Mouse (Mus musculus): ENCODE data around the gene Mc3r.

The Mc3r gene

GRCm38 (mm10) chr2:172256418-172256817, 8.1 kb downstream of the Mc3r start:
- DNase-seq (ENCODE audit: low read depth), result no peak

- DNase-seq (ENCODE audit: low read depth), result no peak
Observed at GRCm38 (mm10) chr2:172256956-172257355, 8.7 kb downstream of the Mc3r start.

GRCm38 (mm10) chr2:172257471-172258065, 9.3 kb downstream of the Mc3r start:
- DNase-seq (ENCODE audit: low read depth), result no peak

- DNase-seq (ENCODE audit: low read depth), result no peak
Observed at GRCm38 (mm10) chr2:172260064-172260463, 11.8 kb downstream of the Mc3r start.

- DNase-seq (ENCODE audit: low read depth), result no peak
Observed at GRCm38 (mm10) chr2:172261441-172261840, 13.1 kb downstream of the Mc3r start.

GRCm38 (mm10) chr2:172263216-172263615, 14.9 kb downstream of the Mc3r start:
- DNase-seq (ENCODE audit: low read depth), result no peak

- DNase-seq (ENCODE audit: low read depth), result no peak
Observed at GRCm38 (mm10) chr2:172269907-172270306, 21.6 kb downstream of the Mc3r start.

- no peak for DNase-seq (ENCODE audit: low read depth)
Observed at GRCm38 (mm10) chr2:172270485-172270944, 22.2 kb downstream of the Mc3r start.

- no peak for DNase-seq (ENCODE audit: low read depth)
Observed at GRCm38 (mm10) chr2:172270974-172271697, 22.8 kb downstream of the Mc3r start.

- no peak for DNase-seq (ENCODE audit: low read depth)
Observed at GRCm38 (mm10) chr2:172274662-172275061, 26.4 kb downstream of the Mc3r start.

GRCm38 (mm10) chr2:172276155-172276554, 27.9 kb downstream of the Mc3r start:
- no peak for DNase-seq (ENCODE audit: low read depth)

GRCm38 (mm10) chr2:172278979-172279378, 30.7 kb downstream of the Mc3r start:
- no peak for DNase-seq (ENCODE audit: low read depth)

GRCm38 (mm10) chr2:172282071-172282710, 33.9 kb downstream of the Mc3r start:
- no peak for DNase-seq (ENCODE audit: low read depth)

- DNase-seq (ENCODE audit: low read depth), result no peak
Observed at GRCm38 (mm10) chr2:172287715-172288114, 39.4 kb downstream of the Mc3r start.

- no peak for DNase-seq (ENCODE audit: low read depth)
Observed at GRCm38 (mm10) chr2:172288965-172289364, 40.7 kb downstream of the Mc3r start.

- no peak for DNase-seq (ENCODE audit: low read depth)
Observed at GRCm38 (mm10) chr2:172289632-172290031, 41.3 kb downstream of the Mc3r start.

GRCm38 (mm10) chr2:172290474-172290873, 42.2 kb downstream of the Mc3r start:
- DNase-seq (ENCODE audit: low read depth), result no peak

- no peak for DNase-seq (ENCODE audit: low read depth)
Observed at GRCm38 (mm10) chr2:172291025-172291424, 42.7 kb downstream of the Mc3r start.

- DNase-seq (ENCODE audit: low read depth), result no peak
Observed at GRCm38 (mm10) chr2:172291755-172292524, 43.6 kb downstream of the Mc3r start.

- no peak for DNase-seq (ENCODE audit: low read depth)
Observed at GRCm38 (mm10) chr2:172292525-172293405, 44.5 kb downstream of the Mc3r start.

- no peak for DNase-seq (ENCODE audit: low read depth)
Observed at GRCm38 (mm10) chr2:172298083-172298482, 49.8 kb downstream of the Mc3r start.
